Mouse (Mus musculus) embryonic facial prominence, embryonic 10.5 days (tissue): ENCODE results near the gene Rhbdf2. TPM values are rescaled to one million over a fixed set of nuclear protein-coding genes. Genes with fewer than 3 reads are reported as not detected.
"Not testable (repeated sequence)": the region's sequence is repeated elsewhere in the genome, so short reads cannot be mapped to it uniquely, and the experiment has no call there.

Experiments
- DNase-seq: peaks from one replicate; pipeline ENCODE4 v3.0.0-alpha.2; 2017; ENCODE audit warnings: low spot score
- H3K27ac ChIP-seq: fragments of 300-500 bp; sonication (generic); replicated peaks from 2 replicates; pipeline ENCODE4 v1.5.1; 2016; ENCODE audit warnings: mild to moderate bottlenecking
- H3K27me3 ChIP-seq: fragments of 300-500 bp; sonication (generic); replicated peaks from 2 replicates; pipeline ENCODE4 v1.6.1; 2016; ENCODE audit warnings: low read depth, mild to moderate bottlenecking; ENCODE audit not compliant: poor library complexity, severe bottlenecking
- H3K36me3 ChIP-seq: fragments of 300-500 bp; sonication (generic); replicated peaks from 2 replicates; pipeline ENCODE4 v1.6.1; 2016; ENCODE audit warnings: mild to moderate bottlenecking, moderate library complexity
- H3K4me1 ChIP-seq: fragments of 300-500 bp; sonication (generic); 2 replicates; pipeline ENCODE4 v1.6.1; 2016
- H3K4me3 ChIP-seq: fragments of 300-500 bp; sonication (generic); 2 replicates; pipeline ENCODE4 v1.5.1; 2016; ENCODE audit warnings: mild to moderate bottlenecking, moderate library complexity
- H3K9me3 ChIP-seq: fragments of 300-500 bp; sonication (generic); 2 replicates; pipeline ENCODE4 v1.6.1; 2016; ENCODE audit warnings: mild to moderate bottlenecking
- WGBS: fragments of 180-500 bp; shearing (Covaris S2); methylation state at CpG from one replicate; pipeline ENCODE4 v1.1.7; 2016; 5-methylcytosine and 5-hydroxymethylcytosine counted together
- polyA plus RNA-seq: library from polyadenylated mRNA; unstranded; fragments of >200 nt; fragmentation: Nextera tagmentation; extraction: Ambion mirVana; gene quantifications from 2 replicates; pipeline ENCODE4 v1.2.1, GENCODE M21; 2016

Rhbdf2 gene
- polyA plus RNA-seq = 5.5 and 6.1 TPM in 2 replicates

- H3K27ac ChIP-seq = no peak within 1 kb of the TSS
- DNase-seq = no peak
- H3K27me3 ChIP-seq = peaks cover 34% of the 10 kb centered on the region
- H3K4me3 ChIP-seq = no peak within 1 kb of the TSS
- peaks cover 73% of the 10 kb centered on the region for H3K4me1 ChIP-seq
- 73% methylated on average over 10 of the region's 10 CpGs for WGBS
- H3K9me3 ChIP-seq = no peaks in the 10 kb centered on the region
- no peaks in the 10 kb centered on the region for H3K36me3 ChIP-seq
These were observed at the start of gene Rhbdf2 for GRCm38 (mm10) chr11:116626299-116627071. Gene Rhbdf2, minus strand, starts transcription at chr11:116627019.

GRCm38 (mm10) chr11:116676175-116676976, 49.6 kb upstream of the Rhbdf2 start:
- Histone ChIP-seq H3K27me3 (no peaks in the 10 kb centered on the region), H3K4me1 (peaks cover 27% of the 10 kb centered on the region), H3K27ac (no peak overlapping the region), H3K36me3 (peaks cover 90% of the 10 kb centered on the region), H3K9me3 (no peaks in the 10 kb centered on the region), H3K4me3 (no peak overlapping the region)
- DNase-seq = no peak
- WGBS = 88% methylated on average over 14 of the region's 14 CpGs

GRCm38 (mm10) chr11:116675429-116675828, 48.6 kb upstream of the Rhbdf2 start:
- not testable (repeated sequence) for H3K27me3 ChIP-seq, H3K27ac ChIP-seq, DNase-seq, H3K4me3 ChIP-seq, H3K9me3 ChIP-seq
- Histone ChIP-seq H3K4me1 (peaks cover 34% of the 10 kb centered on the region), H3K36me3 (peaks cover 80% of the 10 kb centered on the region)
- WGBS = 79% methylated on average over 6 of the region's 6 CpGs

GRCm38 (mm10) chr11:116674616-116675379, 48.0 kb upstream of the Rhbdf2 start:
- WGBS = 89% methylated on average over 7 of the region's 7 CpGs
- Histone ChIP-seq H3K27me3 (peaks cover under 1% of the 10 kb centered on the region; the same call in 1 of the 2 replicates), H3K27ac (no peak overlapping the region), H3K4me1 (peaks cover 34% of the 10 kb centered on the region), H3K4me3 (no peak overlapping the region), H3K36me3 (peaks cover 74% of the 10 kb centered on the region), H3K9me3 (no peaks in the 10 kb centered on the region)
- no peak for DNase-seq

GRCm38 (mm10) chr11:116673410-116673809, 46.6 kb upstream of the Rhbdf2 start:
- H3K4me1 ChIP-seq = peaks cover 47% of the 10 kb centered on the region
- no peak overlapping the region for H3K27ac ChIP-seq
- peaks cover 6% of the 10 kb centered on the region; the same call in 1 of the 2 replicates for H3K27me3 ChIP-seq
- 87% methylated on average over 2 of the region's 2 CpGs for WGBS
- DNase-seq = no peak
- peak overlapping the region; percentile 90 for H3K4me3 ChIP-seq
- H3K9me3 ChIP-seq = no peaks in the 10 kb centered on the region
- peaks cover 60% of the 10 kb centered on the region for H3K36me3 ChIP-seq

GRCm38 (mm10) chr11:116672595-116672994, 45.8 kb upstream of the Rhbdf2 start:
- Histone ChIP-seq H3K9me3 (no peaks in the 10 kb centered on the region), H3K36me3 (peaks cover 52% of the 10 kb centered on the region), H3K4me3 (peak overlapping the region; percentile 90), H3K27me3 (peaks cover 6% of the 10 kb centered on the region; the same call in 1 of the 2 replicates), H3K4me1 (peaks cover 48% of the 10 kb centered on the region), H3K27ac (peak overlapping the region; percentile 93)
- 23% methylated on average over 7 of the region's 7 CpGs for WGBS
- no peak for DNase-seq

GRCm38 (mm10) chr11:116671845-116672434, 45.1 kb upstream of the Rhbdf2 start:
- under 1% methylated on average over 24 of the region's 24 CpGs for whole genome bisulfite sequencing
- Histone ChIP-seq H3K36me3 (peaks cover 45% of the 10 kb centered on the region), H3K27ac (peak overlapping the region; percentile 93), H3K4me3 (peak overlapping the region; percentile 90), H3K4me1 (peaks cover 48% of the 10 kb centered on the region), H3K9me3 (no peaks in the 10 kb centered on the region), H3K27me3 (peaks cover 6% of the 10 kb centered on the region; the same call in 1 of the 2 replicates)
- DNase-seq = no peak

- Histone ChIP-seq H3K27me3 (peaks cover 6% of the 10 kb centered on the region; the same call in 1 of the 2 replicates), H3K36me3 (peaks cover 39% of the 10 kb centered on the region), H3K9me3 (no peaks in the 10 kb centered on the region), H3K4me3 (peak overlapping the region; percentile 90), H3K4me1 (peaks cover 49% of the 10 kb centered on the region), H3K27ac (peak overlapping the region; percentile 93)
- DNase-seq = peak; percentile 97
- WGBS = 2% methylated on average over 45 of the region's 45 CpGs
These were observed 44.5 kb upstream of the Rhbdf2 start for GRCm38 (mm10) chr11:116671112-116671844.

- peaks cover 6% of the 10 kb centered on the region; the same call in 1 of the 2 replicates for H3K27me3 ChIP-seq
- no peak for DNase-seq
- no peaks in the 10 kb centered on the region for H3K9me3 ChIP-seq
- peaks cover 30% of the 10 kb centered on the region for H3K36me3 ChIP-seq
- H3K4me3 ChIP-seq = peak overlapping the region; percentile 90; the same call in 1 of the 2 replicates
- WGBS = 79% methylated on average over 7 of the region's 7 CpGs
- peaks cover 58% of the 10 kb centered on the region for H3K4me1 ChIP-seq
- H3K27ac ChIP-seq = no peak overlapping the region
These were observed 43.6 kb upstream of the Rhbdf2 start for GRCm38 (mm10) chr11:116670386-116670785.

- Histone ChIP-seq H3K36me3 (peaks cover 25% of the 10 kb centered on the region), H3K4me1 (peaks cover 63% of the 10 kb centered on the region), H3K27me3 (peaks cover 6% of the 10 kb centered on the region; the same call in 1 of the 2 replicates), H3K27ac (no peak overlapping the region), H3K4me3 (no peak overlapping the region), H3K9me3 (no peaks in the 10 kb centered on the region)
- 52% methylated on average over 13 of the region's 13 CpGs for WGBS
- no peak for DNase-seq
These were observed 43.1 kb upstream of the Rhbdf2 start for GRCm38 (mm10) chr11:116669787-116670365.

- H3K27ac ChIP-seq = 0 out of 2 replicates have a peak overlapping the region, but pooled peaks have one; percentile 25
- H3K9me3 ChIP-seq = no peaks in the 10 kb centered on the region
- H3K4me1 ChIP-seq = peaks cover 67% of the 10 kb centered on the region
- no peak for DNase-seq
- no peak overlapping the region for H3K4me3 ChIP-seq
- H3K36me3 ChIP-seq = peaks cover 19% of the 10 kb centered on the region
- H3K27me3 ChIP-seq = peaks cover 6% of the 10 kb centered on the region; the same call in 1 of the 2 replicates
- WGBS = 52% methylated on average over 5 of the region's 5 CpGs
These were observed 42.5 kb upstream of the Rhbdf2 start for GRCm38 (mm10) chr11:116669316-116669715.
